Mouse (Mus musculus) monocyte, adult 5-6 weeks (primary cell): ENCODE results near the gene Arhgef25. TPM values are rescaled to one million over a fixed set of nuclear protein-coding genes. Genes with fewer than 3 reads are reported as not detected.
A peak's percentile ranks its signal among the peaks of the same experiment; 100 is the strongest.

Source experiments
- ATAC-seq: fragments of 153-309, 156-312 bp; replicated peaks from 2 replicates; pipeline ENCODE4 v1.8.0; 2017; ENCODE audit warnings: mild to moderate bottlenecking; ENCODE audit not compliant: low TSS enrichment, insufficient number of reproducible peaks, severe bottlenecking, poor library complexity, low FRiP score
- total RNA-seq: library from RNA; stranded (forward); fragments of 200-1000, 200-491, 200-594 nt; gene quantifications from 3 replicates; pipeline ENCODE4 v1.2.3, GENCODE M21; 2017

Arhgef25 gene
- total RNA-seq, 1 experiment from 2014 or later, result not detected

DNA sequence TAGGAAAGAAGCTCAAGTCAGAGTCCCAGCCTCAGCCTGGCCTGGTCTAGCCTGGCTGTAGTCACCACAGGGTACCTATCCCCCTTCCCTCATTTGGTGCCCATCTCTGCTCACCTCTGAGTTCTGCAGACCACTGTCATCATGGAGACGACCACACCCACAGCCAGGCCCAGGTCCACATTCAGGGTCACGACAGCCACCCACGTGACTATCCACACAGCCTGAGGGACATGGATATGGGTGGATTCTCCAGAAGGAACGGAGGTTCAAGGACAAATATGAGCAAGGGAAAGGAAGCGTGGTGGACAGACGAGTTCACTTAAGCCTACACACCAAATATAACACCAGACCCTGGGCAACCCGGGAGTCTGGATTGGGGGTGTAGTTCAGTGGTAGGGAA, 15.7 kb downstream of the Arhgef25 start:
- no peak for ATAC-seq

DNA sequence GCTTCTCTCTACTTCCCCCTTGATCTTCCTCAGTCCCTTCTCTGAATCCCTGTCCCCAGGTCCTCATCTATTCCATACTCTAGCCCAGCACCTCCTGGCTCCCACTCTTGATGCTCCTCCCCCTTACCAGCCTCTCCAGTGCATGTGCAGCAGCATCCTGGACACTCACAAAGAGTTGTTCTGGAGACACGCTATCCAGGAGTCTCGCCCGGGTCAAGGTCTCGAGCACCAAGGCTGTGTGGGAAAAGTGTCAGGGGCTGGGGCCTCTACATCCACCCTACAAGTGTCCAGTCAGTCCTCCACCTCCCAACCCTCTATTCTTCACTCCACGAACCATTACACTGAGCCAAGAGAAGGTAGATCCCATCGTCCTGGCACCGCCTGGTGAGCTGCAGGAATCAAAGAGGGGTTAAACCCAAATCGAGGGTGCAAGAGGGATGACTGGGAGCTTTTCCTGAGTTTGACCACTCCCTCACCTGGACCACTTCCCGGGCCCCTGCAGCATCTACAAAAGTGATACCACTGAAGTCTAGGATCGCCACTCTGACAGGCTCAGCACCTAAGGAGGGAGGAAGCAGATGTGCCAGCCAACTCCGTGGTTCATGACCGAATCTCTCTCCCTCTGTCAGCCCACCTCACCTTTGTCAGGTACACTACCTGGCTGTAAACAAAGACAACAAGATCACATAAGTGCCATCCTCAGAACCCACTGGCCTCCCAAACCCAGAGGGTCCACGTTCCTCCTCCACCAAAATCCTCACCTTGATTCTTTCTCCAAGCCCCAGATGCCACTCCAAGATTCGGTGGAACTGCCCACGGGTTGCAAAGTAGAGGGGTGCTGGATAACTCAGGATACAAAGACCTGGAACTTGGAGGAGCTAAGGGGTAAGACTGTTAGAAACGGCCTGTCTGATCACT, 16.5 kb downstream of the Arhgef25 start:
- ATAC-seq, result no peak

DNA sequence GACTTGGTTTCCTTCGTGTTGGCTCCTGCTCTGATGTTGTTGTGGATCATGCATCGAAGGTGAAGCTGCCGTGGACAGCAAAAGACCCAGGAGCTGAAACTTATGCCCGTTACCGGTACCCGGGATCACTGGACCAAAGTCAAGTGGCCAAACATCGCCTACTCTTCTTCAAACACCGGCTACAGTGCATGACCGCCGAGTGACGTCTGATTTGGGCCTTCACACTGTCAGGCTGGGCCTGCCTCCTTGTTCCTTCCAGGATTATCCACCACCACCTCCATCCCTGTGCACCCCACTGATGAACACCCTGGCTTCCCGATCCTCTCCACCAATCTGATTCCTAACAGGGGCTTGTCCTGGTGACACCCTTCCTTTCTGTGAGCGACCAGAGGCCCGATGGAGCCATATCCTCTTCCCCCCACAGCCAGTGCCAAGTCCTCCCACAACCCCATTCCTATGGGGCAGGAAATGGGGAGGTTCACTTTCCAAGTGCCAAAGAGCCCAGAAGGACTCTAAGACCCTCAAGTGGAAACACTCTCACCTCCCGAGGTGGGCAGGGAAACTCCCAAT, 18.2 kb downstream of the Arhgef25 start:
- no peak for ATAC-seq

DNA sequence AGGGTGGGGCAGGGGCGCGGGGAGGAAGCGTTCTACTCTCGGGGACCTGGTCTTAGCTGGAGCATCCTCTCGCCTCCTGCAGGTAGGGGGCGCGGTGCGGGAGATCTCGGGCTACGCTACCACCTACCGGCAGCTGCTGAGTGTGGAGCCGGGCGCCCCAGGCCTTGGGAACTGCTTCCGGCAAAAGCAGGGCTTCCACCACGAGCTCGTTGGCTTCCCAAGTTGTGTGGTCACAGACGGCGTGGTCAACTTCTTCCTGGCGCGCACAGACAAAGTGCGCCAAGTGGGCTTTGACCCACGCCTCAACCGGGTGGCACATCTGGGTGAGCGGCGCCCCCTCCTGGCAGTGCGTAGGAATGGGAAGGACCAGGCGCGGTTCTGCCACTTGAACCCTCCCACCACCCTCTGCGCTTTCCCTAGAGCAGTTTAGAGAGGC, 19.0 kb downstream of the Arhgef25 start:
- ATAC-seq, result peak; percentile 60

DNA sequence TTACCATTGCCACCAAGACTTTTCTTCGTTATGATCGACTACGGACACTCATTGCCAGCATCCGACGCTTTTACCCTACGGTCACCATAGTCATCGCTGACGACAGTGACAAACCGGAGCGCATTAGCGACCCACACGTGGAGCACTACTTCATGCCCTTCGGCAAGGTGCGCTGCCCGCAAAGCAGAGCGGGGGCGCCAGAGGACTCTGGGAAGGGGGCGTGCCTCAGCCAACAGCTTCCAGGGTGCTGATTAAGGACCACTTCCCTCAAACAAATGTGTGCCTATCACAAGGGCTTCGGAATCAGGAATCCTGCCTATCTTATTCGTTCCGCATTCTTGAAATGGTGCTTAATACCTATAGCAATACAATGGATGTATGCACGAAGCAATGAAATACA, 19.9 kb downstream of the Arhgef25 start:
- no peak for ATAC-seq

DNA sequence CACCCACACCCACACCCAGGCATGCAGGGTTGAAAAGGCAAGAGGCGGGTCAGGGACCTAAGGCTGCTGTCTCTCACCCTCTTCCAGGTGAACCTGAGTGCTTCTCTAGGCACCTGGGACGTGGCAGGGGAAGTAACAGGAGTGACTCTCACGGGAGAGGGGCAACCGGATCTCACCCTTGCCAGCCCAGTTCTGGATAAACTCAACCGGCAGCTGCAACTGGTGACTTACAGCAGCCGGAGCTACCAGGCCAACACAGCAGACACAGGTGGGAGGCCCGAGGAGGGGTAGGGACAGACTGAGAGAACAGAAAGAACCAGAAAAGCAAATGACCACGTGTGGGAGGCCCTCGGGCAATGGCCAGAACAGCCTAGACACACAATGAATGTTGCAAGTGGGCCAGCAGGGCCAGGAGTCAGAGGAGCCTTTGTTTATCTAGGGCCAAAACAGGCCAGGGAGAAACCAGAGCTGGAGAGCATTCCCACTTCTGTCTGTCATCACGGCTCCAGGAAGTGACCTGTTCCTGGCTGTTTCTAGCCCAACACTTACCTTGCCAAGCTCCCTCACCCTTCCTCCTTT, 22.2 kb downstream of the Arhgef25 start:
- no peak for ATAC-seq

DNA sequence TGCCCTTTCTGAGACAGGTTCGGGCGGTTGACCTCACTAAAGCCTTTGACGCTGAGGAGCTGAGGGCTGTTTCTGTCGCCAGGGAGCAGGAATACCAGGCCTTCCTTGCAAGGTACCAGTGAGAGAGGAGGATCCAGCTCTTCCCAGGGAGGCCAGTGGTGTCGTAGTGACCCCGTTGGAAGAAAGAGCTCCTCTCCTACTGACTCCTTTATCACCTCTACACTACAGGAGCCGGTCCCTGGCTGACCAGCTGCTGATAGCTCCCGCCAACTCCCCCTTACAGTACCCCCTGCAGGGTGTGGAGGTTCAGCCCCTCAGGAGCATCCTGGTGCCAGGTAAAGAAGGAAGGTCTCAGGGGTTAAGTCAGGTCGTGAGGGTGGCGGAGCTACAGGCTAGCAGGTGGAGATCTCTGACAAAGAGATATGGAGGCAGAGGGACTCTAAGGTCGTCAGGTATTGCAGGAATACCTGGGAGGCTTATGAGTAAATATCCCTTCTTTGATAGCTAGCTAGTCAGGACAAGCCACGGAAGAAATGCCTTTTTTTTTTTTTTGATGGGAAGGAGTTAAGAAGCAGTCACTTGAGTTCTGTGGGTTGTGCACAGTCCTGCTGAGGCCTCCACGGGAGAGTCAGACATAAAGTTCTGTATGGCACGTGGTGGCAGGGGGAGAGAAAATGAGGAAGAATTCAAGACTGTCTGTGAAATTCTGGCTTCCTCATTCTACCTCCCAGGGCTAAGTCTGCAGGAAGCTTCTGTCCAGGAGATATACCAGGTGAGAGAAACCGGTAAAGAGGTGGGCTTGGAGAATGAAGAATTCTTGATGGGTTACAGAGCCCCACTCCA, 22.9 kb downstream of the Arhgef25 start:
- no peak; the same call in 1 of the 2 replicates for ATAC-seq

DNA sequence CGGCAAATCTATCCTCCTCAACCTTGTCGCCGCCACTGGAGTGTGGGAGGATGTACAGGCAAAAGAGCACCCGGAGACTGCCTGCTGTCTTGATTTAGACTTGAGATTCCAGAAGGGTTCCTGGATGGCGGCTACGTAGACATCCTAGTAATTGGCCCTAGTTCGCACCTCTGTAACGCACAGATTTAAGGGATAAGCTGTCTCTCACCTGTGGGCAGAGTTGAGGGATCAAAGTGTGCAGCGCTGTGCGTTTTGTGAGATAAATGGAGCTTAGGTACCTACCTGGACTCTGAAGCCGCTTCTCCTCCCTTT, 23.5 kb downstream of the Arhgef25 start:
- no peak for ATAC-seq

DNA sequence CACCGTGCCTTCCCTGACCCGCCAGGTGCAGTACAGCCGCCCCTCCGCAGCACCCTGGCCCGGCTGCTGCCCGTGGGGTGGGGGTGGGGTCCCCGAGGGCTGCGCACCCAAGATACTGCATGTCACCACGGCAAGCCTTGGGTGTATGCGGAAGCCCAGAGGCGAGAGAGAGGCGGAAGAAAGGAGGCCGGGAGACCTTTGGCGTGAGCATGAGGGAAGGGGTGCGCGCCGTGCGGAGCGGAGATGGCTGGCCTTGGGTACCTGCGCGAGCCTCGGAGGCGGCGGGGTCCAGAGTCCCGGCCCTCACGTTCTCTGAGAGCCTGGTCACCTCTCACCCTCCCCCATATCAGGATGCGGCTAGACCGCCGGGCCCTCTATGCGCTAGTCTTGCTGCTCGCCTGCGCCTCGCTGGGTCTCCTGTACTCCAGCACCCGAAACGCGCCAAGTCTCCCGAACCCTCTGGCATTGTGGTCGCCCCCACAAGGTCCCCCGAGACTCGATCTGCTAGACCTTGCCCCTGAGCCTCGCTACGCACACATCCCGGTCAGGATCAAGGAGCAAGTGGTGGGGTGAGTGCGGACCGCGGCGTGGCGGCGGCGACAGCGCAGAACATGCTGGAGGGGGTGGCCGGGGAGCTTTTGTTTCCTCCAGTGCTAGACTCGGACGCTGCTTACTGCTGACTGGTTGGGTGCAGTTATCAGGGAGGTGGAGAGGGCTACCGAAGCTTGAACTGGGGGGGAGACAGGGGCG, 24.1 kb downstream of the Arhgef25 start:
- 0 out of 2 replicates have a peak, but pooled peaks have one; percentile 11 for ATAC-seq

DNA sequence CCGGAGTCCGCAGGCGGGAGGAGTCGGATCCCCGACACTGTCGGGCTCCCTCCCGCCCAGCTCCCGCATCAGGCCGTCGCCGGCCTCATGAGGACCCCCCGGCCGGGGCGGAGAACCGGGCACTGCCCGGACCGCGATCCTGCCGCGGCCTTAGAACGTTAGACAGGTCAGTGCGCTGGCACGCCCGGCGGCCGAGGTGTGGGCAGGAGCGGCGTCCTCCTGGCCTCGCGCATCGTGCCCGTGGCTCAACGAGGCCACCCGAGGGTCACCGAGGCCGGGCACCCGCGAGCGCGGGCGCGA, 24.6 kb downstream of the Arhgef25 start:
- no peak for ATAC-seq

DNA sequence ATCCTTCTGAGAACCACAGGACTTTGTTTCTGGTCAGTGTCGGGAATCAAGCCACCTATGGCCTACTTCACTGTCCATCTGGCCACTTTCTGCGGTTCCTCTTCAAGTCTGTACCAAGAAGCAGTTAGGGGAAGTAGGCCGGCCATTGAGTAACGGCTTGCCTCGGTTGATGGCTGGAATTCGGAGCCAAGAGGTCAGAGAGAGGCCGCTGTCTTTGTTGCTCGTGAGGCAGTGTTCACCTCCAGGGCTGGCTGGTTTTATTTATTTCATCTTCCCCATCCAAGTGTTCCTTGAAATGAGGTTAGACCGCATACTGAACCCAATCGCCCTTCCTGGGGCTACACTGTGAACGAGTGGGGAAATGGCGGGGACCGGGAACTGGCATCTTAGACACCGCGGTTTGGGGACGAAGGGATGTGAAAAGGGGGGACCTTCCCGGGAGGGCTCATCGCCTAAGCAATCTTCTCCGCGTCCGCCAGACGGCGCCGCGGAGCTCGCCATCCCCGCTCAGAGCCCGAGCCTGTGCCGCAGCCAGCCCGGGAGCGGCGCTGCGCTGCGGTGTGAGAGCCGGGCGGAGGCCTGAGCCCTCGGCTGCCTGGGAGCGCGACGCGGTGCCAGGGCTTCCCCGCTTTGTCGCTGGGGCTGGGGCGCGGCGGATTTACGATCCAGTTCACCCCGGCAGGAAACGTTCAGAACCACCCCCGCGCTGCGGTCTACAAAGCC, 25.1 kb downstream of the Arhgef25 start, which contains the start of gene B4galnt1:
Gene B4galnt1 (plus strand): TSS at position 595 of the 723 bp plus-strand sequence.
- ATAC-seq, result peak; percentile 69

DNA sequence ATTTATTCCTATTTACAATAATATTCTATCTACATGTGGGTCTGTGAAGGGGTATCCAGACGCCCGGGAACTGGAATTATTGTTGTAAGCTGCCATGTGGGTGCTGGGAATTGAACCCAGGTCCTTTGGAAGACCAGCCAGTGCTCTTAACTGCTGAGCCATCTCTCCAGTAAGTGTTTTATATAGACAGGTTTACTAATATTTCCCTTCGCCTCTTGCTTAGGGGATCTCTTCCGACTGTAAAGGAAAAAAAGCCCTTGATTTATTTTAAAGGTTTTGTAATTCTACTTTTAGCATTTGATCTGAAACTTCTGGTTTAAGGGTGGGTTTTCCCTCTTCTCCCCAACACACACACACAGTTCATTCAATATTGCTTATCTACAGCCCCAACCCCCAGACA, 25.7 kb downstream of the Arhgef25 start:
- no peak for ATAC-seq

DNA sequence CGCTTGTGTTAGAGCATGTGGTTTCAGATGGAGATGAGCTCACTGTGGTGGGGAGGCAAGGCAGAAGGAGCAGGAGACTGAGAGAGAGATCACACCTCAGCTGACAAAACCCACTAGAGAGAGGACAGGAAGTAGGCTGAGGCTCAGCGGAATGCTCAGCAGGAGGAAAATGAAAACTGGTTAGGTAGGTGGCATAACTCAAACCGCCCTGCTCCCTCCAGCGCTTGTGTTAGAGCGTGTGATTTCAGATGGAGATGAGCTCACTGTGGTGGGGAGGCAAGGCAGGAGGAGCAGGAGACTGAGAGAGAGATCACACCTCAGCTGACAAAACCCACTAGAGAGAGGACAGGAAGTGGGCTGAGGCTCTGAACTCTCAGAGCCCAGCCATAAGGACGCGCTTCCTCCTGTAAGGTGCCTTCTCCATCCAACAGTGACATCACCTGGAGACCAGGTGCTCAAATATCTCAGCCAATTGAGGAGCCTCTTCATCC, 27.1 kb downstream of the Arhgef25 start:
- peak; percentile 49 for ATAC-seq

DNA sequence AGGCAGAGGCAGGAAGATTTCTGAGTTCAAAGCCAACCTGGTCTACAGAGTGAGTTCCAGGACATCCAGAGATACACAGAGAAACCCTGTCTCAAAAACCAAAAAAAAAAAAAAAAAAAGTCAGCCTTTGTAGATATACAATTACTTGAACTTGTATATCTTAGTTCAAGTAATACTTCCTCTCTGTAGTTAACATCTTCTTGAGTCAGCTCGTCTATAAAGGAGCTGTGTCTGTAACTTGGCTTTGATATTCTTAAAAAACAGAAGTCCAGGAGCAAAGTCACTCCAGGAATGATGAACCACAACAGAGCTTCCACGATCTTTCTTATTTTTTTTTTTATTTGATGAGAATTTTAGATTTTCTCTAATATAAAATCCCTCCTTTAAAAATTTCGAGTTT, 29.2 kb downstream of the Arhgef25 start:
- no peak for ATAC-seq

DNA sequence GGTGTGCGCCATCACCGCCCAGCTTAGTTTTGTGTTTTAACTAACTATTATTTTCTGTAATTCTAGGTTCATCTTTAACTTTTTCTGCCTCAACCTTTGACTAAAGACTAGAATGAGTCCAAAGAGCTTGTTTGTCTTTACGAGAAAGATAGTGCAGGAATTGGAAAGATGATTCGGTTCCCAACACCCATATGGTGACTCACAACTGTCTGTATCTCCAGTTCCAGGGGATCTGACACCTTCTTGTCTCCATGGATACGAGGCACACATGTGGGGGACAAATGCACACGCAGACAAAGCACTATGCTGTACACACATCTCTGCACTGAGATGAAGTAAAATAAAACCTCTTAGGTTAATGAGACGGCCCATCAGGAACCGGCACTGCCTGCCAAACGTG, 29.8 kb downstream of the Arhgef25 start:
- ATAC-seq, result no peak

DNA sequence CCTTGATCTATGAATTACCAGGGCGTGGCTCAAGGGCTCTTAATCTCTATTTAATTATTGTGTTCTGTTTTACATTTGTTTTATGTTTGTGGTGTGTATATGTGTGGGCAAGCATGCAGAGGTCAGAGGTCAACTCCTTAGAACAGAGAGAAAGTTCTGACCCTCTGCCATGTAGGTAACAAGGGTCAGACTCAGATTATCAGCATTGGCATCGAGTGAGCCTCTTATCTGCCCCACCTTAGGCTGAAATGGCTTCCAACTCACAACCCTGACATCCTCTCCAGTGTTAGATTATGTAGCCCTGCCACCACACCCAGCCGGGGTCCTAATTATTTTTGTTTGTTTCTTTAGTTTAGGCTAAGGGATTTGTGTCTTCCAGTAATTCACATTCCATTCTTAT, 31.4 kb downstream of the Arhgef25 start:
- ATAC-seq, result no peak

DNA sequence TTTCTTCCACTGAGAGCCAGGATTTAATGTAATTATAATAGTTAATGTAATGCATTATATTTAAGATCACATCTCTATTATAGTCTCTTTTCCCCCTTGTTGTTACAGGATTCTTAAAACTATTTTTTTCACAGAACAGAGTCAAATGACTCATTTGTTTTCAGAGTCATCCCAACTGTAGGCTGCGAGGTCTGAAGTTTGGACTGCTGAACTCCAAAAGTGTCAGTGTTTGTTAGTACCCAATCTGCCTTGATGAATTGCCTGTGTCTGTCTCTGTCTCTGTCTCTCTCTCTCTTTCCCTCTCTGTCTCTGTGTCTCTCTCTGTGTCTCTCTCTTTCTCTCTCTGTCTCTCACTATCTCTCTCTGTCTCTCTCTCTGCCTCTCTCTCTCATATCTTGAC, 33.4 kb downstream of the Arhgef25 start:
- no peak for ATAC-seq

DNA sequence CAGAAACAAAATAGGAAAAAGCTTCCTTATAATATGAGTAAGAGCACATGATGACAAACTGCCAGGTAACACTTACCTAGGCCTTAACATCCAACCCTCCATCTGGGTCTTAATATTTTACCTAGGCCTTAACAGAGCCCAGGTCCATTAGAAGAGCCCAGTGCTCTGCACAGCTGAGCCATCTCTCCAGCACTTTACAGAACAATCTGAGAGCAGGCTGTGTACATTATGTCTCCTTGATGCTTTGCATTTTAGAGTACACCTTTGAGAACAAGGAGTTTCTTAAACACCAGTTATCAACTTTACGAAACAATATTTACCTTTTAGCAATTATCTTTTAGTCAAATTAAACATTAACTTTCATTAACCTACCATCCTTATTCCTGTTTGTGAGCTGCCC, 33.8 kb downstream of the Arhgef25 start:
- ATAC-seq, result no peak
